Mouse (Mus musculus) heart, embryonic 15.5 days (tissue): ENCODE measurements around the gene Abcf3. TPM values are rescaled to one million over a fixed set of nuclear protein-coding genes. Genes with fewer than 3 reads are reported as not detected.

Experiments
- ATAC-seq: fragments of 200-750 bp; cut with Nextera tagmentation; replicated peaks from 2 replicates; pipeline ENCODE4 v1.8.0; 2017; ENCODE audit warnings: low read depth, moderate TSS enrichment; ENCODE audit not compliant: insufficient number of reproducible peaks, insufficient read depth, low FRiP score
- H3K27ac ChIP-seq: fragments of 300-500 bp; sonication (generic); 2 replicates; pipeline ENCODE4 v1.5.1; 2015; ENCODE audit warnings: mild to moderate bottlenecking, inconsistent platforms
- H3K27me3 ChIP-seq: fragments of 300-500 bp; sonication (generic); 2 replicates; pipeline ENCODE4 v1.6.1; 2015; ENCODE audit warnings: inconsistent platforms
- H3K36me3 ChIP-seq: fragments of 300-500 bp; sonication (generic); 2 replicates; pipeline ENCODE4 v1.6.1; 2015; ENCODE audit warnings: mild to moderate bottlenecking, inconsistent platforms
- H3K4me1 ChIP-seq: fragments of 300-500 bp; sonication (generic); replicated peaks from 2 replicates; pipeline ENCODE4 v1.6.1; 2015; ENCODE audit warnings: inconsistent platforms
- H3K4me2 ChIP-seq: fragments of 300-500 bp; sonication (generic); 2 replicates; pipeline ENCODE4 v1.6.1; 2015; ENCODE audit warnings: inconsistent platforms, mild to moderate bottlenecking, moderate library complexity
- H3K4me3 ChIP-seq: fragments of 300-500 bp; sonication (generic); 2 replicates; pipeline ENCODE4 v1.5.1; 2015; ENCODE audit warnings: mild to moderate bottlenecking, inconsistent platforms
- H3K9ac ChIP-seq: fragments of 300-500 bp; sonication (generic); 2 replicates; pipeline ENCODE4 v1.6.1; 2015; ENCODE audit warnings: mild to moderate bottlenecking, inconsistent platforms
- H3K9me3 ChIP-seq: fragments of 300-500 bp; sonication (generic); replicated peaks from 2 replicates; pipeline ENCODE4 v1.6.1; 2016; ENCODE audit warnings: inconsistent platforms
- WGBS: fragments of 180-500 bp; shearing (Covaris S2); methylation state at CpG from one replicate; pipeline ENCODE4 v1.1.7; 2015; ENCODE audit warnings: mixed read lengths; 5-methylcytosine and 5-hydroxymethylcytosine counted together
- microRNA counts: library from miRNA; unstranded; fragments of <30 nt; microRNA quantifications from one replicate; lab custom pipeline; 2016
- microRNA-seq: library from miRNA; unstranded; fragments of <30 nt; microRNA quantifications from one replicate; pipeline ENCODE4, GENCODE M21; 2016
- polyA plus RNA-seq: library from polyadenylated mRNA; unstranded; fragments of >200 nt; fragmentation: Nextera tagmentation; extraction: Ambion mirVana; gene quantifications from 2 replicates; pipeline ENCODE4 v1.2.1, GENCODE M21; 2015

The Abcf3 gene
- polyA plus RNA-seq, 1 experiment from 2014 or later = 47.1 TPM

GRCm38 (mm10) chr16:20595060-20595673 lies 46.8 kb downstream of the Abcf3 start:
- no peaks in the 10 kb centered on the region for H3K9me3 ChIP-seq
- no peak overlapping the region for H3K4me3 ChIP-seq
- H3K36me3 ChIP-seq = no peaks in the 10 kb centered on the region
- no peak overlapping the region for H3K9ac ChIP-seq
- no peak overlapping the region for H3K4me2 ChIP-seq
- H3K4me1 ChIP-seq = peaks cover 12% of the 10 kb centered on the region
- peaks cover 47% of the 10 kb centered on the region for H3K27me3 ChIP-seq
- H3K27ac ChIP-seq = no peak overlapping the region
- WGBS = 66% methylated on average over 7 of the region's 7 CpGs
- ATAC-seq = no peak

GRCm38 (mm10) chr16:20595737-20596136 lies 47.4 kb downstream of the Abcf3 start:
- H3K4me1 ChIP-seq = peaks cover 7% of the 10 kb centered on the region
- no peak overlapping the region for H3K27ac ChIP-seq
- WGBS = 82% methylated on average over 4 of the region's 4 CpGs
- H3K36me3 ChIP-seq = no peaks in the 10 kb centered on the region
- no peak overlapping the region for H3K4me2 ChIP-seq
- no peak overlapping the region for H3K9ac ChIP-seq
- peaks cover 44% of the 10 kb centered on the region for H3K27me3 ChIP-seq
- H3K9me3 ChIP-seq = no peaks in the 10 kb centered on the region
- ATAC-seq = no peak
- H3K4me3 ChIP-seq = no peak overlapping the region

GRCm38 (mm10) chr16:20596687-20597441 lies 48.5 kb downstream of the Abcf3 start:
- Histone ChIP-seq H3K4me3 (no peak overlapping the region), H3K4me1 (no peaks in the 10 kb centered on the region), H3K36me3 (no peaks in the 10 kb centered on the region), H3K4me2 (no peak overlapping the region), H3K27ac (no peak overlapping the region), H3K27me3 (peaks cover 35% of the 10 kb centered on the region), H3K9ac (no peak overlapping the region), H3K9me3 (no peaks in the 10 kb centered on the region)
- 49% methylated on average over 7 of the region's 7 CpGs for WGBS
- ATAC-seq = no peak

GRCm38 (mm10) chr16:20600511-20600910 lies 52.1 kb downstream of the Abcf3 start:
- no peaks in the 10 kb centered on the region for H3K9me3 ChIP-seq
- H3K4me2 ChIP-seq = no peak overlapping the region
- no peak overlapping the region for H3K27ac ChIP-seq
- WGBS = 57% methylated on average over 5 of the region's 5 CpGs
- H3K9ac ChIP-seq = no peak overlapping the region
- no peaks in the 10 kb centered on the region for H3K4me1 ChIP-seq
- 0 out of 2 replicates have a peak, but pooled peaks cover 5% of the 10 kb centered on the region for H3K36me3 ChIP-seq
- no peak overlapping the region for H3K4me3 ChIP-seq
- peaks cover 5% of the 10 kb centered on the region; the same call in 1 of the 2 replicates for H3K27me3 ChIP-seq
- ATAC-seq = no peak

GRCm38 (mm10) chr16:20604705-20605104 lies 56.3 kb downstream of the Abcf3 start:
- no peaks in the 10 kb centered on the region for H3K9me3 ChIP-seq
- H3K27me3 ChIP-seq = peaks cover 5% of the 10 kb centered on the region; the same call in 1 of the 2 replicates
- no peak overlapping the region for H3K4me3 ChIP-seq
- peaks cover 21% of the 10 kb centered on the region for H3K36me3 ChIP-seq
- no peak overlapping the region for H3K27ac ChIP-seq
- H3K9ac ChIP-seq = no peak overlapping the region
- 54% methylated on average over 9 of the region's 9 CpGs for WGBS
- H3K4me2 ChIP-seq = no peak overlapping the region
- H3K4me1 ChIP-seq = peaks cover 2% of the 10 kb centered on the region
- ATAC-seq = no peak

- no peak for ATAC-seq
- WGBS = under 1% methylated on average over 28 of the region's 28 CpGs
- H3K4me3 ChIP-seq = peak overlapping the region; percentile 83
Observed at GRCm38 (mm10) chr16:20610501-20611356, 62.4 kb downstream of the Abcf3 start.

More at GRCm38 (mm10) chr16:20610501-20611356, 62.4 kb downstream of the Abcf3 start:
- Histone ChIP-seq H3K36me3 (peaks cover 15% of the 10 kb centered on the region), H3K9me3 (no peaks in the 10 kb centered on the region), H3K9ac (peak overlapping the region; percentile 82), H3K4me2 (peak overlapping the region; percentile 90), H3K4me1 (peaks cover 15% of the 10 kb centered on the region), H3K27ac (peak overlapping the region; percentile 79), H3K27me3 (no peaks in the 10 kb centered on the region)

MicroRNAs encoded within 50 kb of the gene (microRNA counts, 519-probe panel; counts per million panel counts)
- microRNA mmu-miR-1224 (lab: Ali Mortazavi, UCI) = 2,547 counts per million, percentile 54 among the panel's probes with 10 or more counts

Small RNA genes within 50 kb of the gene (microRNA-seq; reads per million reads assigned to microRNA genes)
- gene Mir1224 = 2.3 reads per million, percentile 3 among the genes with 10 or more reads in this experiment

Other genes with a start within 250 kb of the Abcf3 start
- 63.5 and 64.1 TPM in 2 replicates for gene Parl, start 246.2 kb upstream of the Abcf3 start, polyA plus RNA-seq
- gene Cyp2ab1, start 223.2 kb upstream of the Abcf3 start, polyA plus RNA-seq = not detected in 2 replicates
- gene Abcc5, start 122.2 kb upstream of the Abcf3 start, polyA plus RNA-seq = 55.5 and 60.5 TPM in 2 replicates
- gene Eif2b5, start 49.8 kb upstream of the Abcf3 start, polyA plus RNA-seq = 66.6 and 75.9 TPM in 2 replicates
- 16.9 and 24.3 TPM in 2 replicates for gene Dvl3, start 31.6 kb upstream of the Abcf3 start, polyA plus RNA-seq
- 440 and 469 TPM in 2 replicates for gene Ap2m1, start 13.1 kb upstream of the Abcf3 start, polyA plus RNA-seq
- gene Vwa5b2, start 40.9 kb downstream of the Abcf3 start, polyA plus RNA-seq = 0.09 and 0.80 TPM in 2 replicates
- 13.4 and 17.6 TPM in 2 replicates for gene Eef1akmt4, start 63.0 kb downstream of the Abcf3 start, polyA plus RNA-seq
- not detected in 2 replicates for gene Gm49333, start 63.0 kb downstream of the Abcf3 start, polyA plus RNA-seq
- 23.6 and 30.7 TPM in 2 replicates for gene Alg3, start 63.2 kb downstream of the Abcf3 start, polyA plus RNA-seq
- gene Camk2n2, start 72.7 kb downstream of the Abcf3 start, polyA plus RNA-seq = 0.31 and 0.46 TPM in 2 replicates
- 0.93 and 1.5 TPM in 2 replicates for gene Ece2, start 81.3 kb downstream of the Abcf3 start, polyA plus RNA-seq
- gene Psmd2, start 103.1 kb downstream of the Abcf3 start, polyA plus RNA-seq = 202 and 242 TPM in 2 replicates
- 95.3 and 129 TPM in 2 replicates for gene Eif4g1, start 119.7 kb downstream of the Abcf3 start, polyA plus RNA-seq
- 7.1 and 9.0 TPM in 2 replicates for gene Fam131a, start 144.7 kb downstream of the Abcf3 start, polyA plus RNA-seq
- gene Polr2h, start 169.1 kb downstream of the Abcf3 start, polyA plus RNA-seq = 41.0 and 54.5 TPM in 2 replicates
- 3.8 and 6.5 TPM in 2 replicates for gene Clcn2, start 169.2 kb downstream of the Abcf3 start, polyA plus RNA-seq
- 1.1 and 2.2 TPM in 2 replicates for gene Chrd, start 184.6 kb downstream of the Abcf3 start, polyA plus RNA-seq
- 0.08 and 0.34 TPM in 2 replicates for gene Thpo, start 185.9 kb downstream of the Abcf3 start, polyA plus RNA-seq